Comparison of ENCODE assay signal across 17 mouse cellular contexts in the genomic region with DNA sequence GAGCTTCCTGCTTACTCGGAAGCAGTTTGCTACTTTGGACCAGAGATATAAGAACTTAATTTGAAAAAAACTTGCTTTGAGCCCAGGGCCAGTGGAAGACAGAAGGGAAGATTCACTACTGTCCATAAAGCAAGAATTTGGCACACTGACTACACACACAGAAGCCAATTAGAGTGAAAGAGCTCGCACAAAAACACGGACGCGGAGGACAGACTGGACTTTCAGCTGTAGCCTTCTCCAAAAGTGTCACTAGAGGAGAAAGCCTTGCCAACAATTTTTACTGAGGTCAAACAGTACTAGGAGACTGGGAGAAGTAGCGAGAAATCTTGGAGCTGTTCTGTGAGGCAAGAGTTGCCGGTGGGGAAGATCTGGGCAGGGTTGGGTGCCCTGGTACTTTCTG.
A peak's percentile ranks its signal among the peaks of the same experiment; 100 is the strongest.
DNase-seq lines count a peak whose midpoint lies in the region; ATAC-seq and TF ChIP-seq lines count a peak whose summit lies in the region.
"Had no signal": no experiment of that assay in that cellular context is flagged by ENCODE, and none has a peak within 500 bp of the region (broad histone marks: within the 10 kb centered on the region; RNA-seq: fewer than 3 reads in every experiment).

No protein-coding gene starts in this region.

- H3K9me3 ChIP-seq in heart, embryonic 11.5 days (replicated peaks; ENCODE audit: control insufficient read depth, low read length): no peaks in the 10 kb centered on the region
- no peaks in the 10 kb centered on the region for H3K9me3 ChIP-seq in midbrain, postnatal 0 days (ENCODE audit: low read length)
- 0 out of 2 replicates have a peak, but pooled peaks cover 4% of the 10 kb centered on the region for H3K9me3 ChIP-seq in embryonic facial prominence, embryonic 10.5 days
- H3K9me3 ChIP-seq: heart, embryonic 13.5 days had no signal

- 91% methylated on average over 7 of the region's 7 CpGs for WGBS in heart, embryonic 11.5 days (ENCODE audit: insufficient replicate concordance)
- WGBS in midbrain, postnatal 0 days: 93% methylated on average over 7 of the region's 7 CpGs
- WGBS in embryonic facial prominence, embryonic 10.5 days: 95% methylated on average over 7 of the region's 7 CpGs

- DNase-seq in heart, postnatal 10 days: peak; percentile 21 to 30
- peak; percentile 4 for DNase-seq in Muller cell, postnatal 12 days (ENCODE audit: inconsistent ontology term)
- peak; percentile 83 for DNase-seq in adipocyte (ENCODE audit: low spot score)
- peak; percentile 25 to 40 for DNase-seq in kidney, postnatal 25 days
- no peak for DNase-seq in midbrain, postnatal 0 days (ENCODE audit: low spot score)
- DNase-seq in frontal cortex, postnatal 25 days (ENCODE audit: low spot score in 2 of 2): no peak
- DNase-seq in embryonic facial prominence, embryonic 10.5 days (ENCODE audit: low spot score): no peak
- DNase-seq: cerebellum, adult 8-10 months; liver, postnatal 0 days; right cerebral cortex, postnatal 25 days; thymus, postnatal 25 days had no signal

- intact Hi-C loops in heart, postnatal 10 days (cut with DNase I): no loop called here

- no peak for ATAC-seq in heart, embryonic 11.5 days (replicated peaks; ENCODE audit: insufficient number of reproducible peaks, low FRiP score, low TSS enrichment)
- no peak for ATAC-seq in midbrain, postnatal 0 days (ENCODE audit: low FRiP score)
- ATAC-seq: activated CD4-positive, CD25-positive, alpha-beta regulatory T cell, adult 4 months; liver, postnatal 0 days had no signal

- no peak overlapping the region for H3K27ac ChIP-seq in heart, embryonic 11.5 days (ENCODE audit: low read depth, low read length)
- no peak overlapping the region for H3K27ac ChIP-seq in midbrain, postnatal 0 days (ENCODE audit: low read depth, low read length)
- no peak overlapping the region for H3K27ac ChIP-seq in embryonic facial prominence, embryonic 10.5 days (replicated peaks)
- H3K27ac ChIP-seq: heart, embryonic 13.5 days; limb, embryonic 12.5 days had no signal

- H3K27me3 ChIP-seq in heart, embryonic 11.5 days (ENCODE audit: control insufficient read depth, insufficient read depth, low read length): no peaks in the 10 kb centered on the region
- H3K27me3 ChIP-seq in midbrain, postnatal 0 days (ENCODE audit: insufficient read depth, low read length): no peaks in the 10 kb centered on the region
- no peaks in the 10 kb centered on the region for H3K27me3 ChIP-seq in embryonic facial prominence, embryonic 10.5 days (replicated peaks; ENCODE audit: low read depth, poor library complexity, severe bottlenecking)
- H3K27me3 ChIP-seq: heart, embryonic 13.5 days; limb, embryonic 12.5 days had no signal

- no peaks in the 10 kb centered on the region for H3K36me3 ChIP-seq in heart, embryonic 11.5 days (ENCODE audit: control insufficient read depth, insufficient read depth, low read length)
- H3K36me3 ChIP-seq in midbrain, postnatal 0 days (ENCODE audit: insufficient read depth, low read length): no peaks in the 10 kb centered on the region
- no peaks in the 10 kb centered on the region for H3K36me3 ChIP-seq in embryonic facial prominence, embryonic 10.5 days (replicated peaks)
- H3K36me3 ChIP-seq: heart, embryonic 13.5 days; limb, embryonic 12.5 days had no signal

- no peaks in the 10 kb centered on the region for H3K4me1 ChIP-seq in heart, embryonic 11.5 days (ENCODE audit: control insufficient read depth, insufficient read depth, low read length)
- no peaks in the 10 kb centered on the region for H3K4me1 ChIP-seq in midbrain, postnatal 0 days (ENCODE audit: insufficient read depth, low read length)
- no peaks in the 10 kb centered on the region for H3K4me1 ChIP-seq in embryonic facial prominence, embryonic 10.5 days

- TF ChIP-seq CTCF in midbrain, postnatal 0 days (IDR thresholded peaks at IDR 0.05): no peak

- no peak overlapping the region for H3K4me2 ChIP-seq in heart, embryonic 11.5 days
- H3K4me2 ChIP-seq in midbrain, postnatal 0 days (ENCODE audit: low read depth, low read length, poor library complexity, severe bottlenecking): no peak overlapping the region
- H3K4me2 ChIP-seq: heart, embryonic 13.5 days; limb, embryonic 12.5 days; midbrain, embryonic 11.5 days had no signal

- no peak overlapping the region for H3K4me3 ChIP-seq in heart, embryonic 11.5 days (ENCODE audit: low read depth, low read length)
- no peak overlapping the region for H3K4me3 ChIP-seq in midbrain, postnatal 0 days (ENCODE audit: low read depth, low read length)
- H3K4me3 ChIP-seq in embryonic facial prominence, embryonic 10.5 days: no peak overlapping the region
- H3K4me3 ChIP-seq: erythroblast, embryonic 14.5 days; heart, embryonic 13.5 days; limb, embryonic 12.5 days had no signal

- H3K9ac ChIP-seq in heart, embryonic 11.5 days (ENCODE audit: low read depth, low read length): no peak overlapping the region
- H3K9ac ChIP-seq in midbrain, postnatal 0 days (replicated peaks; ENCODE audit: low read length, poor library complexity, severe bottlenecking): no peak overlapping the region
- H3K9ac ChIP-seq: heart, embryonic 13.5 days; limb, embryonic 12.5 days; liver, postnatal 0 days had no signal

Comparison
In these comparisons a context has a peak if more than half of its experiments do, and no peak if none do; other contexts are left out.
1. DNase-seq: peak in heart, postnatal 10 days (2 of 2), Muller cell, postnatal 12 days (single experiment), adipocyte (single experiment) and kidney, postnatal 25 days (2 of 2); none in midbrain, postnatal 0 days (single experiment), frontal cortex, postnatal 25 days (0 of 2) and embryonic facial prominence, embryonic 10.5 days (single experiment).